Mouse (Mus musculus): ENCODE measurements around the gene Bloc1s4.

- TF ChIP-seq POLR2A (IDR thresholded peaks at IDR 0.05; ENCODE audit: low read depth, low read length) (no peak), CTCF (IDR thresholded peaks at IDR 0.05; ENCODE audit: extremely low read depth, insufficient read depth, insufficient read length, insufficient replicate concordance) (no peak)
These were observed 1.9 kb upstream of the Bloc1s4 start for GRCm38 (mm10) chr5:36750119-36751078.
